Mouse (Mus musculus) ES-E14 (cell line): ENCODE measurements around the gene Dst.

Experiments used
- CHD2 ChIP-seq: IDR thresholded peaks from 2 replicates; pipeline ENCODE4 v1.6.1; 2014; ENCODE audit warnings: mild to moderate bottlenecking, low read depth, low read length, inconsistent platforms
- HCFC1 ChIP-seq: IDR thresholded peaks from 2 replicates; pipeline ENCODE4 v1.6.1; 2012; ENCODE audit warnings: low read length, inconsistent platforms, borderline replicate concordance; ENCODE audit not compliant: insufficient read depth
- MAFK ChIP-seq: IDR thresholded peaks from 2 replicates; pipeline ENCODE4 v1.6.1; 2014; ENCODE audit warnings: mild to moderate bottlenecking, low read depth, low read length, inconsistent platforms; ENCODE audit not compliant: insufficient read depth
- ZC3H11A ChIP-seq: IDR thresholded peaks from 2 replicates; pipeline ENCODE4 v1.6.1; 2012; ENCODE audit warnings: low read depth, mild to moderate bottlenecking, inconsistent platforms, low read length, borderline replicate concordance

DNA sequence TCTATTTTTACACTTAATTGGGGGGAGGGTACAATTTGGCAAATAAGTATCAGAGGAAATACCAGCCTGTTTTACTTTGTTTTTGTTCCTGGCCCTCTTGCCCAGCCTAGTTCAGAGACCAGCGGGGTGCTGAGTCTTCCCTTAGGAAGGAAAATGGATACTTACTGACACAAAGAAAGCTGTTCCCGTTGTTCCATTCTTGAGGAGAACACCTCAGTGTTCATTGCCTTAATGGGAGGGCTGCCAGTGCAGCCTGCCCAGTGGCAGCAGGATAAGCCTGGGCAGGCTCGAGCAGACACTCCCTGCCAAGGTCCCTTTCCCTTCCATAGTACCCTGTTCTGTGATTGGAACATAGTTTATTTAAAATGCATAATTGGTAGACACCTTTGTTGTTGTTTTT, 232.7 kb downstream of the Dst start:
- TF ChIP-seq HCFC1 (no peak), ZC3H11A (no peak), MAFK (no peak), CHD2 (no peak)
